In genomic region chr4:106121306-106121705, GRCm38 (mm10) we compare ENCODE assay signal across 22 mouse cellular contexts.
DNase-seq lines count a peak whose midpoint lies in the region; ATAC-seq and TF ChIP-seq lines count a peak whose summit lies in the region.
"Had no signal": no experiment of that assay in that cellular context is flagged by ENCODE, and none has a peak within 500 bp of the region (broad histone marks: within the 10 kb centered on the region; RNA-seq: fewer than 3 reads in every experiment).

No protein-coding gene starts in this region.

- DNase-seq in heart, adult 11 months: peak; percentile 23
- DNase-seq in heart, adult 18-20 months: no peak
- DNase-seq in liver, postnatal 0 days: no peak
- DNase-seq in liver: no peak
- no peak for DNase-seq in lung, postnatal 0 days (ENCODE audit: low spot score)
- no peak for DNase-seq in lung, postnatal 36 days
- DNase-seq in kidney, adult 18-20 months: no peak
- DNase-seq: adrenal gland, adult 2 months; adrenal gland, adult 8-10 months; adrenal gland, postnatal 10 days; adrenal gland, postnatal 14 days; adrenal gland, postnatal 25 days; adrenal gland, postnatal 36 days; B cell, adult 2 months; cerebellum, adult 11 months; cerebellum, adult 11-12 months had no signal

- no peak overlapping the region for H3K9ac ChIP-seq in liver, postnatal 0 days (replicated peaks)
- H3K9ac ChIP-seq in lung, postnatal 0 days (replicated peaks; ENCODE audit: low read depth): no peak overlapping the region

- 60% methylated on average over 1 of the region's 1 CpGs for WGBS in liver, postnatal 0 days (ENCODE audit: insufficient replicate concordance)
- 74% methylated on average over 1 of the region's 1 CpGs for WGBS in lung, postnatal 0 days
- 80% methylated on average over 1 of the region's 1 CpGs for whole genome bisulfite sequencing in small intestine, adult 2 months

- no peak overlapping the region for H3K4me2 ChIP-seq in liver, postnatal 0 days (ENCODE audit: low read depth, low read length)
- H3K4me2 ChIP-seq in lung, postnatal 0 days (replicated peaks; ENCODE audit: low read depth, low read length): no peak overlapping the region

- H3K27me3 ChIP-seq in liver, postnatal 0 days (ENCODE audit: insufficient read depth, low read length): no peaks in the 10 kb centered on the region
- H3K27me3 ChIP-seq in lung, postnatal 0 days (replicated peaks; ENCODE audit: insufficient read depth, low read length): no peaks in the 10 kb centered on the region
- H3K27me3 ChIP-seq in small intestine, adult 2 months (ENCODE audit: control insufficient read depth, insufficient read depth, low read length): no peaks in the 10 kb centered on the region
- H3K27me3 ChIP-seq: CH12.LX, Patski had no signal

- TF ChIP-seq CTCF in liver, postnatal 0 days (IDR thresholded peaks at IDR 0.05; ENCODE audit: low read depth): no peak
- TF ChIP-seq CTCF in lung, postnatal 0 days (IDR thresholded peaks at IDR 0.05): no peak
- no peak for TF ChIP-seq CTCF in small intestine, adult 2 months (IDR thresholded peaks at IDR 0.05; ENCODE audit: extremely low read depth, insufficient read length, insufficient replicate concordance, low read depth, low read length)

- no peak overlapping the region for H3K4me3 ChIP-seq in liver, postnatal 0 days (ENCODE audit: low read depth, low read length)
- H3K4me3 ChIP-seq in lung, postnatal 0 days (ENCODE audit: low read depth, low read length): no peak overlapping the region
- no peak overlapping the region for H3K4me3 ChIP-seq in small intestine, adult 2 months (ENCODE audit: low read depth, low read length)

- no peaks in the 10 kb centered on the region for H3K9me3 ChIP-seq in liver, postnatal 0 days (ENCODE audit: low read length)
- H3K9me3 ChIP-seq in lung, postnatal 0 days (ENCODE audit: low read length): no peaks in the 10 kb centered on the region

- no peaks in the 10 kb centered on the region for H3K36me3 ChIP-seq in liver, postnatal 0 days (replicated peaks; ENCODE audit: insufficient read depth, low read length)
- H3K36me3 ChIP-seq in lung, postnatal 0 days (ENCODE audit: insufficient read depth, low read length): no peaks in the 10 kb centered on the region
- no peaks in the 10 kb centered on the region for H3K36me3 ChIP-seq in small intestine, adult 2 months (ENCODE audit: control insufficient read depth, insufficient read depth, low read length)
- H3K36me3 ChIP-seq: G1E had no signal

- no peak for ATAC-seq in liver, postnatal 0 days
- ATAC-seq in lung, postnatal 0 days: no peak
- ATAC-seq: activated CD4-positive, CD25-positive, alpha-beta regulatory T cell, adult 4 months; CD4-positive, CD25-positive, alpha-beta regulatory T cell, adult 4 months; Patski had no signal

- peak; percentile 66 for TF ChIP-seq EP300 in liver, postnatal 0 days (IDR thresholded peaks at IDR 0.05; ENCODE audit: low read depth)
- TF ChIP-seq EP300 in lung, postnatal 0 days (IDR thresholded peaks at IDR 0.05): peak; percentile 89

- TF ChIP-seq POLR2A in small intestine, adult 2 months (IDR thresholded peaks at IDR 0.05; ENCODE audit: low read depth, low read length): no peak

- H3K4me1 ChIP-seq in liver, postnatal 0 days (ENCODE audit: insufficient read depth): no peaks in the 10 kb centered on the region
- H3K4me1 ChIP-seq in lung, postnatal 0 days (ENCODE audit: insufficient read depth, low read depth, low read length): peaks cover 5% of the 10 kb centered on the region; the same call in 1 of the 2 replicates
- H3K4me1 ChIP-seq in small intestine, adult 2 months (ENCODE audit: control insufficient read depth, insufficient read depth, insufficient read length, low read length): no peaks in the 10 kb centered on the region

- H3K27ac ChIP-seq in liver, postnatal 0 days (ENCODE audit: low read depth): no peak overlapping the region
- H3K27ac ChIP-seq in lung, postnatal 0 days (ENCODE audit: low read length): no peak overlapping the region
- H3K27ac ChIP-seq in small intestine, adult 2 months (ENCODE audit: insufficient read depth, low read depth, low read length): 0 out of 2 replicates have a peak overlapping the region, but pooled peaks have one; percentile 6
